ENCODE assay signal across 14 mouse cellular contexts in genomic region chr5:123989941-123990885, GRCm38 (mm10). TPM values are rescaled to one million over a fixed set of nuclear protein-coding genes. Genes with fewer than 3 reads are reported as not detected.
A peak's percentile ranks its signal among the peaks of the same experiment; 100 is the strongest.
DNase-seq lines count a peak whose midpoint lies in the region; ATAC-seq lines count a peak whose summit lies in the region.
"Had no signal": no experiment of that assay in that cellular context is flagged by ENCODE, and none has a peak within 500 bp of the region (broad histone marks: within the 10 kb centered on the region; RNA-seq: fewer than 3 reads in every experiment).

No protein-coding gene starts in this region.

- H3K27me3 ChIP-seq in limb, embryonic 12.5 days: no peaks in the 10 kb centered on the region
- no peaks in the 10 kb centered on the region for H3K27me3 ChIP-seq in limb, embryonic 10.5 days (ENCODE audit: low read depth, poor library complexity, severe bottlenecking)
- H3K27me3 ChIP-seq in hindbrain, embryonic 12.5 days: peaks cover 52% of the 10 kb centered on the region
- peaks cover 56% of the 10 kb centered on the region for H3K27me3 ChIP-seq in neural tube, embryonic 13.5 days
- H3K27me3 ChIP-seq: CH12.LX; liver, embryonic 13.5 days had no signal

- intact Hi-C loops in left cerebral cortex, postnatal 36 days (cut with DNase I): no loop called here

- DNase-seq in limb, embryonic 10.5 days (ENCODE audit: low spot score): no peak
- peak; percentile 72 for DNase-seq in lung, postnatal 14 days
- DNase-seq in left cerebral cortex, postnatal 36 days (ENCODE audit: low spot score in 2 of 2): no peak
- no peak for DNase-seq in frontal cortex, postnatal 10 days (ENCODE audit: low spot score in 2 of 2)
- DNase-seq: adrenal gland, adult 2 months; cerebellum, postnatal 36 days; heart, postnatal 10 days; kidney, adult 2 months; liver, embryonic 13.5 days; right cerebral cortex, postnatal 25 days had no signal

- no peak overlapping the region for H3K27ac ChIP-seq in limb, embryonic 12.5 days
- H3K27ac ChIP-seq in limb, embryonic 10.5 days: no peak overlapping the region
- peak overlapping the region; percentile 52; the same call in 1 of the 2 replicates for H3K27ac ChIP-seq in hindbrain, embryonic 12.5 days
- H3K27ac ChIP-seq in neural tube, embryonic 13.5 days (replicated peaks): no peak overlapping the region
- H3K27ac ChIP-seq: liver, embryonic 13.5 days had no signal

- peaks cover 20% of the 10 kb centered on the region for H3K4me1 ChIP-seq in limb, embryonic 12.5 days (replicated peaks)
- peaks cover 45% of the 10 kb centered on the region for H3K4me1 ChIP-seq in limb, embryonic 10.5 days
- H3K4me1 ChIP-seq in hindbrain, embryonic 12.5 days: peaks cover 44% of the 10 kb centered on the region
- H3K4me1 ChIP-seq in neural tube, embryonic 13.5 days (replicated peaks): peaks cover 58% of the 10 kb centered on the region

- 60% methylated on average over 20 of the region's 20 CpGs for WGBS in limb, embryonic 12.5 days
- WGBS in limb, embryonic 10.5 days: 63% methylated on average over 20 of the region's 20 CpGs
- WGBS in hindbrain, embryonic 12.5 days: 46% methylated on average over 20 of the region's 20 CpGs
- WGBS in neural tube, embryonic 13.5 days: 35% methylated on average over 20 of the region's 20 CpGs

- 0 out of 2 replicates have a peak overlapping the region, but pooled peaks have one; percentile 8 for H3K9ac ChIP-seq in limb, embryonic 12.5 days (replicated peaks)
- H3K9ac ChIP-seq in hindbrain, embryonic 12.5 days: no peak overlapping the region
- 0 out of 2 replicates have a peak overlapping the region, but pooled peaks have one; percentile 6 for H3K9ac ChIP-seq in neural tube, embryonic 13.5 days
- H3K9ac ChIP-seq: liver, embryonic 13.5 days had no signal

- ATAC-seq in limb, embryonic 12.5 days (ENCODE audit: insufficient number of reproducible peaks, insufficient read depth, low FRiP score, low TSS enrichment, low read depth): no peak
- peak; percentile 46 for ATAC-seq in hindbrain, embryonic 12.5 days (ENCODE audit: low FRiP score)
- peak; percentile 47 for ATAC-seq in neural tube, embryonic 13.5 days (ENCODE audit: low read depth)

- no peaks in the 10 kb centered on the region for H3K9me3 ChIP-seq in limb, embryonic 12.5 days
- H3K9me3 ChIP-seq in limb, embryonic 10.5 days (replicated peaks): no peaks in the 10 kb centered on the region
- H3K9me3 ChIP-seq in hindbrain, embryonic 12.5 days (replicated peaks): no peaks in the 10 kb centered on the region
- no peaks in the 10 kb centered on the region for H3K9me3 ChIP-seq in neural tube, embryonic 13.5 days
- H3K9me3 ChIP-seq: liver, embryonic 13.5 days had no signal

- no peak overlapping the region for H3K4me2 ChIP-seq in limb, embryonic 12.5 days
- no peak overlapping the region for H3K4me2 ChIP-seq in hindbrain, embryonic 12.5 days (replicated peaks)
- no peak overlapping the region for H3K4me2 ChIP-seq in neural tube, embryonic 13.5 days
- H3K4me2 ChIP-seq: liver, embryonic 13.5 days had no signal

- H3K4me3 ChIP-seq in limb, embryonic 12.5 days (replicated peaks): no peak overlapping the region
- H3K4me3 ChIP-seq in limb, embryonic 10.5 days: no peak overlapping the region
- no peak overlapping the region for H3K4me3 ChIP-seq in hindbrain, embryonic 12.5 days
- H3K4me3 ChIP-seq in neural tube, embryonic 13.5 days: no peak overlapping the region
- H3K4me3 ChIP-seq: liver, embryonic 13.5 days had no signal

- H3K36me3 ChIP-seq in limb, embryonic 12.5 days: 0 out of 2 replicates have a peak, but pooled peaks cover 4% of the 10 kb centered on the region
- H3K36me3 ChIP-seq in limb, embryonic 10.5 days: no peaks in the 10 kb centered on the region
- H3K36me3 ChIP-seq in hindbrain, embryonic 12.5 days: no peaks in the 10 kb centered on the region
- H3K36me3 ChIP-seq in neural tube, embryonic 13.5 days: no peaks in the 10 kb centered on the region

RNA-seq across cellular contexts. Expression of gene Hip1r, which starts 16.8 kb away (rescaled TPM):
- polyA plus RNA-seq in limb, embryonic 12.5 days (2016; fragmentation: Nextera tagmentation; extraction: Ambion mirVana): 7.9 and 9.9 TPM in 2 replicates
- polyA plus RNA-seq in limb, embryonic 10.5 days (2016; fragmentation: Nextera tagmentation; extraction: Ambion mirVana): 7.1 and 8.3 TPM in 2 replicates
- 14.4 and 20.4 TPM in 2 replicates for polyA plus RNA-seq in hindbrain, embryonic 12.5 days (2016; fragmentation: Nextera tagmentation; extraction: Ambion mirVana)
- polyA plus RNA-seq in neural tube, embryonic 13.5 days (2015; fragmentation: Nextera tagmentation; extraction: Ambion mirVana): 17.1 and 22.3 TPM in 2 replicates
- 10 to 100 TPM; 70.3 to 77.3 TPM for total RNA-seq in left cerebral cortex, postnatal 36 days (2021)

RNA-seq across cellular contexts. Expression of gene Vps37b, which starts 41.9 kb away (rescaled TPM):
- 40.7 and 41.6 TPM in 2 replicates for polyA plus RNA-seq in limb, embryonic 12.5 days (2016; fragmentation: Nextera tagmentation; extraction: Ambion mirVana)
- polyA plus RNA-seq in limb, embryonic 10.5 days (2016; fragmentation: Nextera tagmentation; extraction: Ambion mirVana): 40.5 and 42.6 TPM in 2 replicates
- polyA plus RNA-seq in hindbrain, embryonic 12.5 days (2016; fragmentation: Nextera tagmentation; extraction: Ambion mirVana): 70.8 and 78.6 TPM in 2 replicates
- 77.5 and 78.5 TPM in 2 replicates for polyA plus RNA-seq in neural tube, embryonic 13.5 days (2015; fragmentation: Nextera tagmentation; extraction: Ambion mirVana)
- 10 to 100 TPM; 45.8 to 51.0 TPM for total RNA-seq in left cerebral cortex, postnatal 36 days (2021)

RNA-seq across cellular contexts. Expression of gene Ccdc62, which starts 59.7 kb away (rescaled TPM):
- polyA plus RNA-seq in limb, embryonic 12.5 days (2016; fragmentation: Nextera tagmentation; extraction: Ambion mirVana): 5.9 and 7.5 TPM in 2 replicates
- polyA plus RNA-seq in limb, embryonic 10.5 days (2016; fragmentation: Nextera tagmentation; extraction: Ambion mirVana): 4.0 and 6.2 TPM in 2 replicates
- 5.3 and 7.4 TPM in 2 replicates for polyA plus RNA-seq in hindbrain, embryonic 12.5 days (2016; fragmentation: Nextera tagmentation; extraction: Ambion mirVana)
- 6.9 and 7.0 TPM in 2 replicates for polyA plus RNA-seq in neural tube, embryonic 13.5 days (2015; fragmentation: Nextera tagmentation; extraction: Ambion mirVana)
- total RNA-seq in left cerebral cortex, postnatal 36 days (2021): 1 to 10 TPM; 2.0 to 4.2 TPM
